Mouse (Mus musculus) ES-Bruce4 (cell line): Measurements from ENCODE around the gene Cenpt. TPM values are rescaled to one million over a fixed set of nuclear protein-coding genes. Genes with fewer than 3 reads are reported as not detected.

Source experiments
- H3K27ac ChIP-seq: 2 replicates; pipeline ENCODE4 v1.5.1; 2012; ENCODE audit warnings: low read length, inconsistent platforms; ENCODE audit not compliant: insufficient read depth
- H3K27me3 ChIP-seq: 2 replicates; pipeline ENCODE4 v1.6.1; 2012; ENCODE audit warnings: mild to moderate bottlenecking, low read length, inconsistent platforms; ENCODE audit not compliant: control insufficient read depth, poor library complexity, insufficient read depth, severe bottlenecking
- H3K36me3 ChIP-seq: 2 replicates; pipeline ENCODE4 v1.6.1; 2012; ENCODE audit warnings: inconsistent platforms, mild to moderate bottlenecking, low read length, moderate library complexity; ENCODE audit not compliant: control insufficient read depth, poor library complexity, insufficient read depth, severe bottlenecking
- H3K4me1 ChIP-seq: one replicate; pipeline ENCODE4 v1.8.1; 2011; ENCODE audit warnings: low read length; ENCODE audit not compliant: control insufficient read depth, insufficient read depth
- H3K4me3 ChIP-seq: 2 replicates; pipeline ENCODE4 v1.5.1; 2011; ENCODE audit warnings: low read depth, mild to moderate bottlenecking, low read length
- H3K9ac ChIP-seq: 2 replicates; pipeline ENCODE4 v1.6.1; 2012; ENCODE audit warnings: low read depth, mild to moderate bottlenecking, inconsistent platforms; ENCODE audit not compliant: poor library complexity, severe bottlenecking
- H3K9me3 ChIP-seq: replicated peaks from 2 replicates; pipeline ENCODE4 v1.6.1; 2012; ENCODE audit warnings: mild to moderate bottlenecking, low read length, inconsistent platforms; ENCODE audit not compliant: control insufficient read depth, poor library complexity, insufficient read depth, severe bottlenecking
- CTCF ChIP-seq: IDR thresholded peaks from one replicate; pipeline ENCODE4 v1.8.1; 2011; ENCODE audit warnings: low read depth, low read length
- EP300 ChIP-seq: IDR thresholded peaks from 2 replicates; pipeline ENCODE4 v1.6.1; 2011; ENCODE audit warnings: low read depth, low read length; ENCODE audit not compliant: insufficient read depth
- POLR2A ChIP-seq: IDR thresholded peaks from one replicate; pipeline ENCODE4 v1.8.1; 2011; ENCODE audit warnings: low read length; ENCODE audit not compliant: insufficient read depth
- polyA plus RNA-seq: library from polyadenylated mRNA; stranded (reverse); fragments of >200 nt; gene quantifications from 2 replicates; pipeline ENCODE4 v1.2.4, GENCODE M21; 2011; ENCODE audit warnings: low read depth; ENCODE audit not compliant: missing spikeins, insufficient read depth, insufficient read length

Cenpt gene
- polyA plus RNA-seq, 1 experiment = 97.6 TPM

- no peak for TF ChIP-seq EP300
- peak; percentile 47 for TF ChIP-seq CTCF
- H3K36me3 ChIP-seq = peaks cover 71% of the 10 kb centered on the region
These were observed 13.4 kb upstream of the Cenpt start for GRCm38 (mm10) chr8:105866364-105867029.

GRCm38 (mm10) chr8:105861951-105862350, 8.9 kb upstream of the Cenpt start:
- Histone ChIP-seq H3K4me1 (peaks cover 3% of the 10 kb centered on the region), H3K9ac (peak overlapping the region; percentile 91), H3K36me3 (peaks cover 34% of the 10 kb centered on the region), H3K27ac (no peak overlapping the region), H3K4me3 (peak overlapping the region; percentile 88), H3K27me3 (no peaks in the 10 kb centered on the region), H3K9me3 (no peaks in the 10 kb centered on the region)
- TF ChIP-seq CTCF (peak; percentile 2), POLR2A (no peak)

More at GRCm38 (mm10) chr8:105866364-105867029, 13.4 kb upstream of the Cenpt start:
- Histone ChIP-seq H3K4me3 (no peak overlapping the region), H3K9me3 (no peaks in the 10 kb centered on the region), H3K9ac (no peak overlapping the region; the same call in 1 of the 2 replicates), H3K27ac (peak overlapping the region; percentile 51), H3K4me1 (peaks cover 2% of the 10 kb centered on the region), H3K27me3 (no peaks in the 10 kb centered on the region)

GRCm38 (mm10) chr8:105860143-105860981, 7.3 kb upstream of the Cenpt start, which contains the start of gene Nutf2:
Nutf2 (plus strand) TSS chr8:105860580.
- Histone ChIP-seq H3K9ac (peak within 1 kb of the TSS; percentile 91), H3K27me3 (no peaks in the 10 kb centered on the region), H3K4me1 (peaks cover 3% of the 10 kb centered on the region), H3K9me3 (no peaks in the 10 kb centered on the region), H3K36me3 (peaks cover 19% of the 10 kb centered on the region), H3K27ac (peak within 1 kb of the TSS; percentile 71), H3K4me3 (peak within 1 kb of the TSS; percentile 88)
- peak; percentile 75 for TF ChIP-seq POLR2A
- peak; percentile 38; the same call in 1 of the 2 replicates for TF ChIP-seq EP300
- TF ChIP-seq CTCF = no peak

GRCm38 (mm10) chr8:105859314-105859713, 6.2 kb upstream of the Cenpt start:
- Histone ChIP-seq H3K4me1 (peaks cover 3% of the 10 kb centered on the region), H3K36me3 (peaks cover 13% of the 10 kb centered on the region), H3K9ac (peak overlapping the region; percentile 65), H3K27me3 (no peaks in the 10 kb centered on the region), H3K9me3 (no peaks in the 10 kb centered on the region), H3K4me3 (no peak overlapping the region), H3K27ac (peak overlapping the region; percentile 71)
- TF ChIP-seq POLR2A = no peak
- TF ChIP-seq EP300 = no peak
- no peak for TF ChIP-seq CTCF

GRCm38 (mm10) chr8:105858495-105858894, 5.4 kb upstream of the Cenpt start:
- Histone ChIP-seq H3K27ac (no peak overlapping the region), H3K4me3 (no peak overlapping the region), H3K27me3 (no peaks in the 10 kb centered on the region), H3K9ac (no peak overlapping the region), H3K36me3 (peaks cover 12% of the 10 kb centered on the region), H3K4me1 (peaks cover 1% of the 10 kb centered on the region), H3K9me3 (no peaks in the 10 kb centered on the region)
- TF ChIP-seq EP300 = no peak
- no peak for TF ChIP-seq CTCF
- no peak for TF ChIP-seq POLR2A
